Mouse (Mus musculus) lung, embryonic 15.5 days (tissue): ENCODE measurements around the gene Dcaf4. TPM values are rescaled to one million over a fixed set of nuclear protein-coding genes. Genes with fewer than 3 reads are reported as not detected.

Experiments
- ATAC-seq: fragments of 200-750 bp; cut with Nextera tagmentation; 2 replicates; pipeline ENCODE4 v1.8.0; 2017; ENCODE audit warnings: moderate number of reproducible peaks, borderline replicate concordance; ENCODE audit not compliant: low FRiP score, low TSS enrichment; ENCODE audit errors: extremely low read depth
- H3K27ac ChIP-seq: fragments of 300-500 bp; sonication (generic); 2 replicates; pipeline ENCODE4 v1.5.1; 2015; ENCODE audit warnings: moderate library complexity, mild to moderate bottlenecking, inconsistent platforms
- H3K27me3 ChIP-seq: fragments of 300-500 bp; sonication (generic); 2 replicates; pipeline ENCODE4 v1.6.1; 2015; ENCODE audit warnings: inconsistent platforms
- H3K36me3 ChIP-seq: fragments of 300-500 bp; sonication (generic); 2 replicates; pipeline ENCODE4 v1.6.1; 2015; ENCODE audit warnings: inconsistent platforms
- H3K4me1 ChIP-seq: fragments of 300-500 bp; sonication (generic); 2 replicates; pipeline ENCODE4 v1.6.1; 2015; ENCODE audit warnings: inconsistent platforms
- H3K4me2 ChIP-seq: fragments of 300-500 bp; sonication (generic); 2 replicates; pipeline ENCODE4 v1.6.1; 2015; ENCODE audit warnings: inconsistent platforms, mild to moderate bottlenecking, moderate library complexity
- H3K4me3 ChIP-seq: fragments of 300-500 bp; sonication (generic); 2 replicates; pipeline ENCODE4 v1.5.1; 2015; ENCODE audit warnings: mild to moderate bottlenecking, inconsistent platforms
- H3K9ac ChIP-seq: fragments of 300-500 bp; sonication (generic); 2 replicates; pipeline ENCODE4 v1.6.1; 2015; ENCODE audit warnings: inconsistent platforms
- H3K9me3 ChIP-seq: fragments of 300-500 bp; sonication (generic); 2 replicates; pipeline ENCODE4 v1.6.1; 2016; ENCODE audit warnings: inconsistent platforms
- WGBS: fragments of 180-500 bp; shearing (Covaris S2); methylation state at CpG from one replicate; pipeline ENCODE4 v1.1.7; 2015; 5-methylcytosine and 5-hydroxymethylcytosine counted together
- polyA plus RNA-seq: library from polyadenylated mRNA; unstranded; fragments of >200 nt; fragmentation: Nextera tagmentation; extraction: Ambion mirVana; gene quantifications from 2 replicates; pipeline ENCODE4 v1.2.1, GENCODE M21; 2015

Dcaf4 gene
- polyA plus RNA-seq, 1 experiment from 2014 or later = 24.0 TPM

GRCm38 (mm10) chr12:83497959-83498358 is 22.3 kb upstream of the Dcaf4 start:
- Histone ChIP-seq H3K36me3 (no peaks in the 10 kb centered on the region), H3K4me2 (no peak overlapping the region), H3K4me3 (no peak overlapping the region), H3K9me3 (no peaks in the 10 kb centered on the region), H3K9ac (no peak overlapping the region), H3K27me3 (0 out of 2 replicates have a peak, but pooled peaks cover 5% of the 10 kb centered on the region), H3K4me1 (no peaks in the 10 kb centered on the region), H3K27ac (no peak overlapping the region)
- no peak for ATAC-seq
- WGBS = 73% methylated on average over 3 of the region's 3 CpGs

- H3K27me3 ChIP-seq = 0 out of 2 replicates have a peak, but pooled peaks cover 5% of the 10 kb centered on the region
- no peak overlapping the region for H3K4me2 ChIP-seq
- H3K9me3 ChIP-seq = no peaks in the 10 kb centered on the region
- no peak for ATAC-seq
- H3K9ac ChIP-seq = no peak overlapping the region
- 65% methylated on average over 5 of the region's 5 CpGs for WGBS
- H3K27ac ChIP-seq = no peak overlapping the region
- H3K36me3 ChIP-seq = no peaks in the 10 kb centered on the region
- no peak overlapping the region for H3K4me3 ChIP-seq
- no peaks in the 10 kb centered on the region for H3K4me1 ChIP-seq
These were observed 21.0 kb upstream of the Dcaf4 start for GRCm38 (mm10) chr12:83499256-83499655.

GRCm38 (mm10) chr12:83502190-83502589 is 18.1 kb upstream of the Dcaf4 start:
- Histone ChIP-seq H3K27me3 (0 out of 2 replicates have a peak, but pooled peaks cover 5% of the 10 kb centered on the region), H3K9ac (no peak overlapping the region), H3K4me2 (no peak overlapping the region), H3K36me3 (no peaks in the 10 kb centered on the region), H3K4me1 (no peaks in the 10 kb centered on the region), H3K4me3 (no peak overlapping the region), H3K27ac (no peak overlapping the region), H3K9me3 (no peaks in the 10 kb centered on the region)
- ATAC-seq = no peak; the same call in 1 of the 2 replicates
- WGBS = 6% methylated on average over 9 of the region's 9 CpGs

- no peaks in the 10 kb centered on the region for H3K36me3 ChIP-seq
- no peak overlapping the region for H3K4me3 ChIP-seq
- WGBS = 72% methylated on average over 10 of the region's 10 CpGs
- H3K4me2 ChIP-seq = no peak overlapping the region
- H3K27me3 ChIP-seq = 0 out of 2 replicates have a peak, but pooled peaks cover 5% of the 10 kb centered on the region
- H3K27ac ChIP-seq = no peak overlapping the region
- no peak overlapping the region for H3K9ac ChIP-seq
- no peaks in the 10 kb centered on the region for H3K4me1 ChIP-seq
- H3K9me3 ChIP-seq = no peaks in the 10 kb centered on the region
- ATAC-seq = no peak
These were observed 13.7 kb upstream of the Dcaf4 start for GRCm38 (mm10) chr12:83506543-83506942.

- H3K4me2 ChIP-seq = no peak overlapping the region
- H3K27me3 ChIP-seq = no peaks in the 10 kb centered on the region
- no peaks in the 10 kb centered on the region for H3K4me1 ChIP-seq
- no peaks in the 10 kb centered on the region for H3K36me3 ChIP-seq
- H3K27ac ChIP-seq = no peak overlapping the region
- 79% methylated on average over 5 of the region's 5 CpGs for WGBS
- no peak overlapping the region for H3K9ac ChIP-seq
- H3K4me3 ChIP-seq = no peak overlapping the region
- no peak for ATAC-seq
- H3K9me3 ChIP-seq = no peaks in the 10 kb centered on the region
These were observed 9.7 kb upstream of the Dcaf4 start for GRCm38 (mm10) chr12:83510586-83510985.

- no peak for ATAC-seq
- Histone ChIP-seq H3K9ac (no peak overlapping the region), H3K27ac (no peak overlapping the region), H3K27me3 (no peaks in the 10 kb centered on the region), H3K4me2 (no peak overlapping the region), H3K36me3 (no peaks in the 10 kb centered on the region), H3K9me3 (no peaks in the 10 kb centered on the region), H3K4me1 (no peaks in the 10 kb centered on the region), H3K4me3 (no peak overlapping the region)
- WGBS = 25% methylated on average over 4 of the region's 4 CpGs
These were observed 7.5 kb upstream of the Dcaf4 start for GRCm38 (mm10) chr12:83512783-83513182.

- H3K9ac ChIP-seq = no peak overlapping the region
- no peaks in the 10 kb centered on the region for H3K36me3 ChIP-seq
- no peak for ATAC-seq
- H3K4me3 ChIP-seq = no peak overlapping the region
- no peak overlapping the region for H3K27ac ChIP-seq
- H3K9me3 ChIP-seq = no peaks in the 10 kb centered on the region
- no peak overlapping the region for H3K4me2 ChIP-seq
- WGBS = 3% methylated on average over 5 of the region's 5 CpGs
- H3K27me3 ChIP-seq = no peaks in the 10 kb centered on the region
- H3K4me1 ChIP-seq = no peaks in the 10 kb centered on the region
These were observed 7.1 kb upstream of the Dcaf4 start for GRCm38 (mm10) chr12:83513185-83513584.

- no peak for ATAC-seq
- Histone ChIP-seq H3K9ac (no peak overlapping the region), H3K9me3 (no peaks in the 10 kb centered on the region), H3K4me3 (no peak overlapping the region), H3K27me3 (no peaks in the 10 kb centered on the region), H3K27ac (no peak overlapping the region), H3K4me1 (no peaks in the 10 kb centered on the region), H3K36me3 (no peaks in the 10 kb centered on the region), H3K4me2 (no peak overlapping the region)
- WGBS = 68% methylated on average over 4 of the region's 4 CpGs
These were observed 6.0 kb upstream of the Dcaf4 start for GRCm38 (mm10) chr12:83514216-83514615.

- Histone ChIP-seq H3K4me3 (no peak overlapping the region), H3K36me3 (no peaks in the 10 kb centered on the region), H3K27me3 (no peaks in the 10 kb centered on the region), H3K4me2 (no peak overlapping the region), H3K27ac (no peak overlapping the region), H3K4me1 (peaks cover 10% of the 10 kb centered on the region), H3K9me3 (no peaks in the 10 kb centered on the region), H3K9ac (no peak overlapping the region)
- no peak for ATAC-seq
- 61% methylated on average over 3 of the region's 3 CpGs for WGBS
These were observed 2.7 kb upstream of the Dcaf4 start for GRCm38 (mm10) chr12:83517580-83517979.

GRCm38 (mm10) chr12:83521083-83521482 is 817 bp downstream of the Dcaf4 start:
- Histone ChIP-seq H3K9me3 (no peaks in the 10 kb centered on the region), H3K36me3 (no peaks in the 10 kb centered on the region), H3K4me3 (peak overlapping the region; percentile 72), H3K9ac (peak overlapping the region; percentile 64), H3K4me1 (peaks cover 10% of the 10 kb centered on the region), H3K4me2 (peak overlapping the region; percentile 63), H3K27me3 (no peaks in the 10 kb centered on the region), H3K27ac (no peak overlapping the region; the same call in 1 of the 2 replicates)
- 28% methylated on average over 8 of the region's 8 CpGs for WGBS
- ATAC-seq = no peak

- ATAC-seq = no peak
- H3K27ac ChIP-seq = no peak overlapping the region
- WGBS = 88% methylated on average over 6 of the region's 6 CpGs
These were observed 2.8 kb downstream of the Dcaf4 start for GRCm38 (mm10) chr12:83523056-83523455.

GRCm38 (mm10) chr12:83523892-83524291 is 3.6 kb downstream of the Dcaf4 start:
- H3K9me3 ChIP-seq = no peaks in the 10 kb centered on the region
- H3K36me3 ChIP-seq = 0 out of 2 replicates have a peak, but pooled peaks cover 2% of the 10 kb centered on the region
- H3K27ac ChIP-seq = no peak overlapping the region
- peaks cover 10% of the 10 kb centered on the region for H3K4me1 ChIP-seq
- H3K4me3 ChIP-seq = no peak overlapping the region
- ATAC-seq = no peak
- no peak overlapping the region for H3K9ac ChIP-seq
- H3K4me2 ChIP-seq = no peak overlapping the region
- no peaks in the 10 kb centered on the region for H3K27me3 ChIP-seq
- WGBS = 68% methylated on average over 4 of the region's 4 CpGs

More at GRCm38 (mm10) chr12:83523056-83523455, 2.8 kb downstream of the Dcaf4 start:
- peaks cover 10% of the 10 kb centered on the region for H3K4me1 ChIP-seq
- H3K9ac ChIP-seq = no peak overlapping the region
- H3K36me3 ChIP-seq = 0 out of 2 replicates have a peak, but pooled peaks cover 2% of the 10 kb centered on the region
- H3K9me3 ChIP-seq = no peaks in the 10 kb centered on the region
- H3K4me3 ChIP-seq = no peak overlapping the region
- no peaks in the 10 kb centered on the region for H3K27me3 ChIP-seq
- no peak overlapping the region for H3K4me2 ChIP-seq

GRCm38 (mm10) chr12:83524329-83524728 is 4.1 kb downstream of the Dcaf4 start:
- Histone ChIP-seq H3K4me2 (no peak overlapping the region), H3K36me3 (0 out of 2 replicates have a peak, but pooled peaks cover 2% of the 10 kb centered on the region), H3K9me3 (no peaks in the 10 kb centered on the region), H3K4me3 (no peak overlapping the region), H3K27ac (no peak overlapping the region), H3K27me3 (no peaks in the 10 kb centered on the region), H3K4me1 (peaks cover 10% of the 10 kb centered on the region), H3K9ac (no peak overlapping the region)
- ATAC-seq = no peak
- 82% methylated on average over 5 of the region's 5 CpGs for WGBS
